Mouse (Mus musculus) myocyte (in vitro differentiated cells): Measurements from ENCODE around the gene Gatad1.

Experiments used
- MAX ChIP-seq: IDR thresholded peaks from one replicate; pipeline ENCODE4 v1.6.1; 2011; ENCODE audit warnings: low read depth, mild to moderate bottlenecking, control low read depth
- POLR2A ChIP-seq: IDR thresholded peaks from one replicate; pipeline ENCODE4 v1.6.1; 2011; ENCODE audit warnings: low read depth, mild to moderate bottlenecking, control low read depth, moderate library complexity; ENCODE audit not compliant: insufficient read length
- REST ChIP-seq: IDR thresholded peaks from one replicate; pipeline ENCODE4 v1.6.1; 2011; ENCODE audit warnings: mild to moderate bottlenecking, control low read depth, moderate library complexity; ENCODE audit not compliant: insufficient read depth, insufficient read length

GRCm38 (mm10) chr5:3598766-3599165 lies 58.2 kb downstream of the Gatad1 start:
- TF ChIP-seq POLR2A, result no peak
- no peak for TF ChIP-seq REST
- TF ChIP-seq MAX, result no peak
